Mouse (Mus musculus): ENCODE measurements at regions not wholly inside any gene's neighbourhood (a gene's known extent, or its start where the extent isn't known, plus 50 kb on each side); places are given as distances from the start of the nearest gene placed in this dataset.

DNA sequence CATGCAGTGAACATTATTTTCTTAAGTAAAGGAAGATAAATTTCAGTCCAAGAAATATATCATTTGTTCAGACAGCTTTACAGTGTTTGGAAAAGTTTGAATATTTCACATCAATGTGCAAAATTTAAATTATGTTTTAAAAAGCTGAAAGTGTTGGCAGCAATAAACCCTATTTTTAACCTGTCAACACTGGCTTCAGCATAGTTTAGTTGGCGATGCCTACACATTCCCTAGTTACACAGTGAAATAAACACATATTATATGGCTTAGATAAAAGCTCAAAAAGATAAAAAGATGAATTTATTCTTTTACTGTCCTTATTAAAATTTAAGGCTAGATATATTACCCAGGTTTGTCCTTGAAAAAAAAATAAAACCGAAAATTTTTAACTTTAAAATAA lies 471.8 kb upstream of the Ncam2 start:
- DNase-seq = no peak

DNA sequence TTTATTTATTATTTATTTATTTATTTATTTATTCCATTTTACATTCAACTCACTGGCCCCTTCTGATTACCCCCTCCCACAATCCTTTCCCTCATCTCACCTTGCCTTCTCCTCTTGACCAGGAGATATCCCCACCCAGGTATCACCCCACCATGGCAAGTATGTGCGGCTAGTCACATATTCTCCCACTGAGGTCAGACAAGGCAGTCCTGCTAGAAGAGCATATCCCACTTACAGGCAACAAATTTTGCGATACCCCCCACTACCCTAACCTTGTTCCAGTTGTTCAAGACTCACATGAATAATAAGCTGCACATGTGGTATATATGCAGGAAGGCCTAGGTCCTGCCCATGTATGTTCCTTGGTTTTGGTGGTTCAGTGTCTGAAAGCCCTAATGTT lies 427.2 kb upstream of the Ncam2 start:
- no peak for DNase-seq

DNA sequence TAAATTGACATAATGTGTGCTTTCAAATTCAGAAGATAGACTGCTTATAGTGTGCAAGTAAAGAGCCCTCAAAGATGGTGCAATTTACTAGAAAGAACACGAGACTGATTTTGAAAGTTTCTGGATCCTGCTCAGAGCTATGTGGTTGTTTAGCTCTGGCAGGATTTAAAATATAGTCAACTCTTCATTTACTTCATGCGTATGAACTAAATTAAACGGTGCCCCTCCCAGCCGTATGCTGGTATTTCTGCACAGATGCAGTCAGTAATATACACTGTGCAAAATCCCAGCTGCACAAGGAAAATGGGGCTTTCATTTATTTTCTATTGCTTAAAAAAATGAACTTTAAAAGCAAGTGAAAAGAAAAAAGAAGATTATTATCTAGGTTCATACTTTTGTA lies 383.4 kb upstream of the Ncam2 start:
- DNase-seq = peak; percentile 7

DNA sequence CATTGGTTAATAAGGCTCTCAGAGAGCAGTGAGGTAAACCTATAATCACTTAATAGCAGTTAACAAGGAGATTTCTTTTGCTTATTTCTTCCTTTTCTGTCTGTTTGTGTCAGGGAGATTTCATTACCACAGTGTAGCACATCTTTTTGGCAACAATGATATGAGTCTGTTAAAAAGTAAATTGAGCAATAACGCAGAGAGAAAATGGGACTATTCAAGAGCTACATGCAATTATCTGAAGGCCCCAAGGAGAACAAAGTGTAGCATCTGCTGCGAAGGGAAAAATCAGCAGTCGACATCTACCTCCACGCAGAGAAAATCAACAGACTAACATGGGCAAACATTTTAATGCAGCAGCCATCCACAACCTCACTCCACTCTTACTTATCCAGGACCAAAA lies 366.0 kb upstream of the Ncam2 start:
- DNase-seq = no peak

Measured in right cerebral cortex, postnatal 25 days (tissue).